ENCODE assay signal across 24 mouse cellular contexts in genomic region chr5:143616116-143616515, GRCm38 (mm10). TPM values are rescaled to one million over a fixed set of nuclear protein-coding genes. Genes with fewer than 3 reads are reported as not detected.
DNase-seq lines count a peak whose midpoint lies in the region; ATAC-seq lines count a peak whose summit lies in the region.
"Had no signal": no experiment of that assay in that cellular context is flagged by ENCODE, and none has a peak within 500 bp of the region (broad histone marks: within the 10 kb centered on the region; RNA-seq: fewer than 3 reads in every experiment).

No protein-coding gene starts in this region.

- no peaks in the 10 kb centered on the region for H3K27me3 ChIP-seq in liver, embryonic 12.5 days (replicated peaks)
- H3K27me3 ChIP-seq: embryonic facial prominence, embryonic 12.5 days; forebrain, embryonic 13.5 days; forebrain, embryonic 15.5 days; Patski had no signal

- H3K4me3 ChIP-seq in liver, embryonic 12.5 days, result no peak overlapping the region
- H3K4me3 ChIP-seq: embryonic facial prominence, embryonic 10.5 days; embryonic facial prominence, embryonic 12.5 days; forebrain, embryonic 13.5 days; forebrain, embryonic 15.5 days had no signal

- no peak overlapping the region for H3K4me2 ChIP-seq in liver, embryonic 12.5 days
- H3K4me2 ChIP-seq: embryonic facial prominence, embryonic 12.5 days; forebrain, embryonic 13.5 days; forebrain, embryonic 15.5 days had no signal

- ATAC-seq in liver, embryonic 12.5 days, result no peak
- ATAC-seq: activated CD4-positive, CD25-positive, alpha-beta regulatory T cell, adult 4 months; CD4-positive, CD25-positive, alpha-beta regulatory T cell, adult 4 months; forebrain, embryonic 13.5 days; forebrain, embryonic 15.5 days; forebrain, postnatal 0 days; Patski had no signal

- 0 out of 2 replicates have a peak overlapping the region, but pooled peaks have one; percentile 10 for H3K27ac ChIP-seq in liver, embryonic 12.5 days
- H3K27ac ChIP-seq: embryonic facial prominence, embryonic 10.5 days; embryonic facial prominence, embryonic 12.5 days; forebrain, embryonic 13.5 days; forebrain, embryonic 15.5 days had no signal

- H3K4me1 ChIP-seq in liver, embryonic 12.5 days, result peaks cover 36% of the 10 kb centered on the region

- 78% methylated on average over 4 of the region's 4 CpGs for WGBS in liver, embryonic 12.5 days (ENCODE audit: insufficient replicate concordance)

- H3K36me3 ChIP-seq in liver, embryonic 12.5 days, result no peaks in the 10 kb centered on the region
- H3K36me3 ChIP-seq: embryonic facial prominence, embryonic 10.5 days; embryonic facial prominence, embryonic 12.5 days; forebrain, embryonic 15.5 days; G1E had no signal

- H3K9ac ChIP-seq in liver, embryonic 12.5 days, result no peak overlapping the region
- H3K9ac ChIP-seq: embryonic facial prominence, embryonic 12.5 days; forebrain, embryonic 13.5 days; forebrain, embryonic 15.5 days; forebrain, postnatal 0 days had no signal

- no peaks in the 10 kb centered on the region for H3K9me3 ChIP-seq in liver, embryonic 12.5 days (replicated peaks)
- H3K9me3 ChIP-seq: embryonic facial prominence, embryonic 10.5 days; embryonic facial prominence, embryonic 12.5 days; forebrain, embryonic 13.5 days; forebrain, embryonic 15.5 days; G1E had no signal

- DNase-seq in adrenal gland, adult (ENCODE audit: inconsistent age in 2 of 2, low spot score in 1 of 2), result peak; percentile 55 to 78
- DNase-seq in adrenal gland, postnatal 10 days, result no peak
- peak; percentile 49 for DNase-seq in adrenal gland, adult 8-10 months
- DNase-seq in adrenal gland, postnatal 4 days (ENCODE audit: low spot score in 2 of 2), result no peak
- no peak for DNase-seq in liver
- DNase-seq in retina, postnatal 1 day, result peak; percentile 67
- no peak for DNase-seq in retina, embryonic 14.5 days (ENCODE audit: low spot score)
- DNase-seq: adrenal gland, postnatal 25 days; B cell, adult 2 months; cerebellum, adult 11-12 months; cerebellum, adult 2 months; cerebellum, adult 9-10 months; cerebellum, postnatal 10 days; cerebellum, postnatal 25 days; forebrain, postnatal 0 days had no signal

RNA-seq across cellular contexts. Expression of gene Cyth3, which starts 6.1 kb away (rescaled TPM):
- total RNA-seq in adrenal gland, postnatal 10 days (2021), result 100 to 1,000 TPM; 123 to 151 TPM
- total RNA-seq in adrenal gland, adult 8-10 months (2022), result 100 to 1,000 TPM; 134 to 193 (median 146) TPM
- total RNA-seq in adrenal gland, postnatal 4 days (2021), result 100 to 1,000 TPM; 195 to 200 TPM
- 46.0 and 47.7 TPM in 2 replicates for polyA plus RNA-seq in liver, embryonic 12.5 days (2016; fragmentation: Nextera tagmentation; extraction: Ambion mirVana)

Comparison
In these comparisons a context has a peak if more than half of its experiments do, and no peak if none do; other contexts are left out.
1. DNase-seq: peak in adrenal gland, adult (2 of 2), adrenal gland, adult 8-10 months (single experiment) and retina, postnatal 1 day (single experiment); none in adrenal gland, postnatal 10 days (single experiment), adrenal gland, postnatal 4 days (0 of 2), liver (single experiment) and retina, embryonic 14.5 days (single experiment).